Mouse (Mus musculus): ENCODE measurements around the gene Isg15.
A peak's percentile ranks its signal among the peaks of the same experiment; 100 is the strongest.
"Not testable (repeated sequence)": the region's sequence is repeated elsewhere in the genome, so short reads cannot be mapped to it uniquely, and the experiment has no call there.

Gene Isg15

DNA sequence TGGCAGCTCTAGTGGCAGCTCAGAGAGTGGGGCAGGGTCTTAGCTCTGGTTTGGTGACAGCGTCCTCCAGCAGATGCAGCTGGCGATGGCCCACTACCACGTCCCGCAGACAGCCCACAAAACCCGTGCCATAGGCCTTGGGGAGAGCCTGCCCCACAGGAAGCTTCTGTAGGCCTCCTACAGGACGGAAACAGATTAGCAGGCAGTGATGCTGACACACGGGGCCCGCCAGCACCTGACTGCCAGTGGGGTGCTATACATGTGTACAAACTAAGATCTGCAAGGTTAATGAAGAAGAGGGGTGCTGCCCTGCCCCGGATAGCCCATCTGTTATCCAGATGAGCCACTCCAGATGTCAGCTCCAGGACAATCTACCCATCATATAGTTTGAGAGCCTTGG, 34.1 kb downstream of the Isg15 start:
- peak in 1 of 2 experiments; percentile 3 for DNase-seq (ENCODE audit: low spot score in 2 of 2)

DNA sequence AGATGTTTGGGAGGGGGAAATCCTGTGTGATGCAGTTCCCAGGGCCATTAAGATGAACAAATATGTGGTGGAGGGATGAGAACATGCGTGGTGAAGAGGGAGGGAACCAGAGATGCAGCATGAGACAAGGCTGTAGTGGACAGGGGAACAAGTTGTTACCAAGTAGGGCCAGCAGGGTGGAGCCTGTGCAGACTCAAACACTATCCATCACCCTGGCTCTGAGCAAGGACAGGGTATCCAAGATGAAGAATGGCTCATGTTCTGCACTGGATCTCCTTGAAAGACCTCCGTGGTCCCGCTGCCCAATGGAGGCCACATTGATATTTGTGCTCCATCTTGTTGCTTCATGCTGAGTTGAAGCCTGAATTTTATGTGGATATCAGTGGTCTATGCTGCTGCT, 45.8 kb downstream of the Isg15 start:
- DNase-seq (ENCODE audit: low spot score in 2 of 2): no peak

DNA sequence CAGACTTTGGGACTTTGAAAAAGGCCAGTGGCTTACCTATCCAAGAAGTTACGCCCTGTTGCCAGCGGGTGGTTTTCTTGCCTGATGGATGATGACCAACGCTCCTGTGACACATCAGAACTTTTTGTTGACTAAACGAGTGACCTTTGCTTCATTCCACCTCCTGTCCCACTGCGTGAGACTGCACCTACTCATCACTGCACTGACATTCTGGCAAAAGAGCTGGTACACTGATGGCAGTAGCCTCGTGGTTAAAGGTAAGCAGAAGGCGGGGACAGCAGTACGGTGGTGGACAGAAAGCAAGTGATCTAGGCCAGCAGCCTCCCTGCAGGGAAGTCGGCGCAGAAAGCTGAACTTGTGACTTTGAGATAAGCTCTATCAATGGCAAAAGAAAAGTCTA, 49.7 kb downstream of the Isg15 start:
- DNase-seq (ENCODE audit: low spot score in 2 of 2): not testable (repeated sequence)
